Mouse (Mus musculus) hindbrain, embryonic 16.5 days (tissue): Measurements from ENCODE around the gene Clasp2. TPM values are rescaled to one million over a fixed set of nuclear protein-coding genes. Genes with fewer than 3 reads are reported as not detected.

Source experiments
- ATAC-seq: fragments of 200-750 bp; cut with Nextera tagmentation; 2 replicates; pipeline ENCODE4 v1.8.0; 2017; ENCODE audit warnings: moderate TSS enrichment, moderate library complexity
- H3K27ac ChIP-seq: fragments of 300-500 bp; sonication (generic); 2 replicates; pipeline ENCODE4 v1.5.1; 2014; ENCODE audit warnings: low read depth, mild to moderate bottlenecking, control low read depth, low read length, moderate library complexity
- H3K27me3 ChIP-seq: fragments of 300-500 bp; sonication (generic); replicated peaks from 2 replicates; pipeline ENCODE4 v1.6.1; 2014; ENCODE audit warnings: low read length; ENCODE audit not compliant: control insufficient read depth, insufficient read depth
- H3K36me3 ChIP-seq: fragments of 300-500 bp; sonication (generic); 2 replicates; pipeline ENCODE4 v1.6.1; 2014; ENCODE audit warnings: mild to moderate bottlenecking, low read length, moderate library complexity, mixed read lengths; ENCODE audit not compliant: control insufficient read depth, insufficient read depth
- H3K4me1 ChIP-seq: fragments of 300-500 bp; sonication (generic); 2 replicates; pipeline ENCODE4 v1.6.1; 2014; ENCODE audit warnings: low read depth, low read length; ENCODE audit not compliant: control insufficient read depth, insufficient read depth
- H3K4me2 ChIP-seq: fragments of 300-500 bp; sonication (generic); 2 replicates; pipeline ENCODE4 v1.6.1; 2014; ENCODE audit warnings: mild to moderate bottlenecking, low read length, control low read depth, moderate library complexity
- H3K4me3 ChIP-seq: fragments of 300-500 bp; sonication (generic); 2 replicates; pipeline ENCODE4 v1.5.1; 2014; ENCODE audit warnings: mild to moderate bottlenecking, low read length, control low read depth, moderate library complexity
- H3K9ac ChIP-seq: fragments of 300-500 bp; sonication (generic); 2 replicates; pipeline ENCODE4 v1.6.1; 2014; ENCODE audit warnings: low read depth, mild to moderate bottlenecking, control low read depth, low read length, moderate library complexity
- H3K9me3 ChIP-seq: fragments of 300-500 bp; sonication (generic); 2 replicates; pipeline ENCODE4 v1.6.1; 2014; ENCODE audit warnings: mild to moderate bottlenecking, low read length, moderate library complexity; ENCODE audit not compliant: control insufficient read depth
- WGBS: fragments of 180-500 bp; shearing (Covaris S2); extraction: QIAGEN DNeasy Blood & Tissue Kit; methylation state at CpG from one replicate; pipeline ENCODE4 v1.1.7; 2014; 5-methylcytosine and 5-hydroxymethylcytosine counted together
- polyA plus RNA-seq: library from polyadenylated mRNA; unstranded; fragments of >200 nt; fragmentation: Nextera tagmentation; extraction: Ambion mirVana; gene quantifications from 2 replicates; pipeline ENCODE4 v1.2.1, GENCODE M21; 2015

Clasp2 gene
- polyA plus RNA-seq, 1 experiment from 2014 or later, result 115 TPM

GRCm38 (mm10) chr9:113828719-113829118 lies 87.4 kb downstream of the Clasp2 start:
- no peaks in the 10 kb centered on the region for H3K9me3 ChIP-seq
- WGBS, result 50% methylated on average over 9 of the region's 9 CpGs
- H3K9ac ChIP-seq, result no peak overlapping the region
- H3K27me3 ChIP-seq, result no peaks in the 10 kb centered on the region
- no peak overlapping the region for H3K27ac ChIP-seq
- H3K4me1 ChIP-seq, result no peaks in the 10 kb centered on the region
- ATAC-seq, result peak; percentile 64; the same call in 1 of the 2 replicates
- H3K4me3 ChIP-seq, result no peak overlapping the region
- no peaks in the 10 kb centered on the region for H3K36me3 ChIP-seq
- H3K4me2 ChIP-seq, result no peak overlapping the region

- Histone ChIP-seq H3K27ac (no peak overlapping the region), H3K9ac (no peak overlapping the region), H3K27me3 (no peaks in the 10 kb centered on the region), H3K9me3 (no peaks in the 10 kb centered on the region), H3K4me3 (no peak overlapping the region), H3K4me2 (no peak overlapping the region), H3K36me3 (no peaks in the 10 kb centered on the region), H3K4me1 (no peaks in the 10 kb centered on the region)
- 80% methylated on average over 3 of the region's 3 CpGs for WGBS
- no peak for ATAC-seq
Observed at GRCm38 (mm10) chr9:113830219-113830618, 88.9 kb downstream of the Clasp2 start.

- 83% methylated on average over 7 of the region's 7 CpGs for WGBS
- Histone ChIP-seq H3K36me3 (no peaks in the 10 kb centered on the region), H3K4me3 (no peak overlapping the region), H3K27ac (no peak overlapping the region), H3K27me3 (no peaks in the 10 kb centered on the region), H3K9ac (no peak overlapping the region), H3K9me3 (no peaks in the 10 kb centered on the region), H3K4me1 (no peaks in the 10 kb centered on the region), H3K4me2 (no peak overlapping the region)
- ATAC-seq, result no peak
Observed at GRCm38 (mm10) chr9:113833481-113833880, 92.2 kb downstream of the Clasp2 start.

GRCm38 (mm10) chr9:113837001-113837400 lies 95.7 kb downstream of the Clasp2 start:
- H3K9ac ChIP-seq, result no peak overlapping the region
- H3K9me3 ChIP-seq, result no peaks in the 10 kb centered on the region
- H3K27me3 ChIP-seq, result no peaks in the 10 kb centered on the region
- no peak overlapping the region for H3K27ac ChIP-seq
- no peaks in the 10 kb centered on the region for H3K36me3 ChIP-seq
- H3K4me2 ChIP-seq, result no peak overlapping the region
- H3K4me1 ChIP-seq, result no peaks in the 10 kb centered on the region
- no peak for ATAC-seq
- no peak overlapping the region for H3K4me3 ChIP-seq
- 97% methylated on average over 4 of the region's 4 CpGs for WGBS

- no peaks in the 10 kb centered on the region for H3K27me3 ChIP-seq
- H3K9ac ChIP-seq, result no peak overlapping the region
- H3K4me2 ChIP-seq, result no peak overlapping the region
- ATAC-seq, result no peak
- H3K36me3 ChIP-seq, result no peaks in the 10 kb centered on the region
- no peaks in the 10 kb centered on the region for H3K4me1 ChIP-seq
- no peak overlapping the region for H3K4me3 ChIP-seq
- no peak overlapping the region for H3K27ac ChIP-seq
- 92% methylated on average over 5 of the region's 5 CpGs for WGBS
- no peaks in the 10 kb centered on the region for H3K9me3 ChIP-seq
Observed at GRCm38 (mm10) chr9:113837461-113837860, 96.2 kb downstream of the Clasp2 start.

- Histone ChIP-seq H3K36me3 (peaks cover 14% of the 10 kb centered on the region), H3K9me3 (no peaks in the 10 kb centered on the region), H3K4me3 (no peak overlapping the region), H3K27me3 (no peaks in the 10 kb centered on the region), H3K4me2 (no peak overlapping the region), H3K9ac (no peak overlapping the region), H3K27ac (no peak overlapping the region), H3K4me1 (no peaks in the 10 kb centered on the region)
- 89% methylated on average over 4 of the region's 4 CpGs for WGBS
- ATAC-seq, result no peak
Observed at GRCm38 (mm10) chr9:113844029-113844428, 102.8 kb downstream of the Clasp2 start.

- H3K4me2 ChIP-seq, result no peak overlapping the region
- H3K4me3 ChIP-seq, result no peak overlapping the region
- no peak for ATAC-seq
- H3K4me1 ChIP-seq, result no peaks in the 10 kb centered on the region
- no peaks in the 10 kb centered on the region for H3K27me3 ChIP-seq
- H3K9me3 ChIP-seq, result no peaks in the 10 kb centered on the region
- H3K9ac ChIP-seq, result no peak overlapping the region
- no peak overlapping the region for H3K27ac ChIP-seq
- peaks cover 35% of the 10 kb centered on the region for H3K36me3 ChIP-seq
- WGBS, result 90% methylated on average over 3 of the region's 3 CpGs
Observed at GRCm38 (mm10) chr9:113855441-113855840, 114.2 kb downstream of the Clasp2 start.

- no peak overlapping the region for H3K4me2 ChIP-seq
- no peaks in the 10 kb centered on the region for H3K27me3 ChIP-seq
- H3K4me1 ChIP-seq, result no peaks in the 10 kb centered on the region
- H3K4me3 ChIP-seq, result no peak overlapping the region
- H3K9me3 ChIP-seq, result no peaks in the 10 kb centered on the region
- no peak for ATAC-seq
- WGBS, result 90% methylated on average over 8 of the region's 8 CpGs
- no peak overlapping the region for H3K27ac ChIP-seq
- H3K9ac ChIP-seq, result no peak overlapping the region
- peaks cover 27% of the 10 kb centered on the region for H3K36me3 ChIP-seq
Observed at GRCm38 (mm10) chr9:113857281-113857928, 116.1 kb downstream of the Clasp2 start.

- peaks cover 21% of the 10 kb centered on the region for H3K36me3 ChIP-seq
- H3K4me3 ChIP-seq, result no peak overlapping the region
- no peak overlapping the region for H3K27ac ChIP-seq
- 92% methylated on average over 5 of the region's 5 CpGs for WGBS
- H3K4me2 ChIP-seq, result no peak overlapping the region
- no peaks in the 10 kb centered on the region for H3K27me3 ChIP-seq
- no peak overlapping the region for H3K9ac ChIP-seq
- ATAC-seq, result no peak
- no peaks in the 10 kb centered on the region for H3K9me3 ChIP-seq
- no peaks in the 10 kb centered on the region for H3K4me1 ChIP-seq
Observed at GRCm38 (mm10) chr9:113857929-113858440, 116.7 kb downstream of the Clasp2 start.
